Mouse (Mus musculus) kidney, postnatal 10 days (tissue): ENCODE measurements around the gene Zfp14.
A peak's percentile ranks its signal among the peaks of the same experiment; 100 is the strongest.

Source experiments
- DNase-seq: peaks from one replicate; pipeline ENCODE4 v3.0.0; 2021; ENCODE audit warnings: mixed read lengths

Zfp14 gene

DNA sequence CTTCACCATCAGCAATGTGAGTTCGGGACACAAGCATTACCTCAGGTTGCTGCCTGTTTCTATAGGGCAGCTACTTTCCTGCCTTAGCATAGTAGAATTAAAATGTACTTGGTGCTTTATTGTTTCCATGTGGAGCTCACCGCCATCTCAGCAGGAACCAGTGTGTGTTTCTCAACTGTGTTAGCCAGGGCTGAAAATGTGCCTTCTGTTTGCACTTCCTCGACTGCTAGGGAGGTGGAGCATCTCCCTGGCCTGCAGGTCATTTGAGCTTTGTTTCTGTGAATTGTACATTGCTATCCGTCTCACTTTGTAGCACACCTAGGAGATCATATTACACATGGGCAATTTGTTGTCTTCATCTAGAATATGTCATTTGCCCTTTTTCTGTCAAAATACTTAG lies 23.8 kb downstream of the Zfp14 start:
- DNase-seq, result no peak

- no peak for DNase-seq
These were observed 25.8 kb downstream of the Zfp14 start for GRCm38 (mm10) chr7:30025358-30025757.

DNA sequence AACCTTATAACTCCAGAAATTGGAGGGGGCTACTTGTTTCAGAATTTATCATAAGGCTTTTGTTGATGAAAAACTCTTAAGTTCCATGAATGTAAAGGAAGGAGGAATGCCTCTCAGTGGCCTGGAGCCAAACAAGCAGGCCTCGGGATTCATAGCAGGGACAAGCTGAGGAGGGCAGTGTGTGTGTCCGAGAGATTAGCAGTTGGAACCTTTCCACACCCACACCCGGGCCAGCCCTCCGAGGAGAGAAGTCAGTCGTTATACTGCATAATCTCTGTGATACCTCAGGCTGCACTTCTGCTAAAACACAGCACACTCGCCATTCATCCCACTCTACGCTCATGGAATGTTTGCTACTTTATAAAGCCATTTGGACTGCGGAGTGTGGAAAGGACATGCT lies 27.4 kb downstream of the Zfp14 start:
- no peak for DNase-seq

GRCm38 (mm10) chr7:30023324-30023723 lies 27.9 kb downstream of the Zfp14 start:
- no peak for DNase-seq

GRCm38 (mm10) chr7:30019543-30019942 lies 31.6 kb downstream of the Zfp14 start:
- no peak for DNase-seq

GRCm38 (mm10) chr7:30017226-30017625 lies 34.0 kb downstream of the Zfp14 start:
- no peak for DNase-seq

DNA sequence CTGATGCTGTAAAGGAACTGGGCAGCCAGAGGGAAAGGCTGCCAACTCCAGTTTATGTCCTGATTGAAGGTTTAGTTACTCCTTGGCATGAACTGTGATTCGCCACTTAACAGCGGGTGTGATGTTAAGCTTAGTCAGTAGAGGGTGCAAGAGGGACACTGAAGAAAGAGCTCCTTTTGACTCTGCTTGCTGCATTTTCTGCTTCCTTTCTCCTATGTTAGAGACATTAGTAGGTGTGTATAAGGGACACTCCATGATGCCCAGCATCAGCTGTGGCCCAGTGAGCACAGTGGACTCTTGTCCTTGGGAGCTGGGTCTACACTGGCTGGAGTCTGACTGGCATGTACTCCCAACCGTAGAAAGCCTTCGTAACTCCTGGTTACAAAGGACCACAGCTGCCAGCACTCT lies 38.2 kb downstream of the Zfp14 start:
- DNase-seq, result peak; percentile 65

DNA sequence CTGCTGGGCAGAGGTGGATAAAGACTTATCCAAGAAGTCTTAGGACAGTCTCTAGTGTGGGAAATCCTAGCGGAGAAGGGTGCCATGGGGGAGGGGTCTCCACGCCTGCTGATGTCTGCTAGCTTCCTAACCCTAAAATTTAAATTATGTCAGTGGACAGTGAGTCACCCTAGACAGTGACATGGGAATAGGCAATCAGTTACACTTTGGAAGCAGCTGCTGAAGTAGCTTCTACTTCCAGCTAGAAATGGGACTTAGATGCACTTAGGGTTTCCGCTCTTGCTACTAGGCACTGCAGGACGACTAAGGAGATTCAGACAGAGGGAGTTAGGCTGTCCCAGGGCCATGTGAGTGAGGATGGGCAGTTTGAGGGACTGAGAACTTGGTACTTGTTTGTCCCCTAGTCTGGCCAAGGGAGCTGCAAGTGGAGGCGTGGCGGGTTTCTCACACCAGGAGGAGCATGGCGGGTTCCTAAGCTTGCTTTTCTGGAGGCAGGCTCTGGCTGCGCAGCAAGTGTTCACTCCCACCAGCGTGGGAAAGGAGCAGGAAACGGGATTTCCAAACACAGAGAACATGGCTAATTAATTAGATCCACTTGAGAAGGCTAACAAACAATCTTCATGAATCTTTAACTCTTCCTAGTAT lies 40.5 kb downstream of the Zfp14 start:
- peak; percentile 27 for DNase-seq

DNA sequence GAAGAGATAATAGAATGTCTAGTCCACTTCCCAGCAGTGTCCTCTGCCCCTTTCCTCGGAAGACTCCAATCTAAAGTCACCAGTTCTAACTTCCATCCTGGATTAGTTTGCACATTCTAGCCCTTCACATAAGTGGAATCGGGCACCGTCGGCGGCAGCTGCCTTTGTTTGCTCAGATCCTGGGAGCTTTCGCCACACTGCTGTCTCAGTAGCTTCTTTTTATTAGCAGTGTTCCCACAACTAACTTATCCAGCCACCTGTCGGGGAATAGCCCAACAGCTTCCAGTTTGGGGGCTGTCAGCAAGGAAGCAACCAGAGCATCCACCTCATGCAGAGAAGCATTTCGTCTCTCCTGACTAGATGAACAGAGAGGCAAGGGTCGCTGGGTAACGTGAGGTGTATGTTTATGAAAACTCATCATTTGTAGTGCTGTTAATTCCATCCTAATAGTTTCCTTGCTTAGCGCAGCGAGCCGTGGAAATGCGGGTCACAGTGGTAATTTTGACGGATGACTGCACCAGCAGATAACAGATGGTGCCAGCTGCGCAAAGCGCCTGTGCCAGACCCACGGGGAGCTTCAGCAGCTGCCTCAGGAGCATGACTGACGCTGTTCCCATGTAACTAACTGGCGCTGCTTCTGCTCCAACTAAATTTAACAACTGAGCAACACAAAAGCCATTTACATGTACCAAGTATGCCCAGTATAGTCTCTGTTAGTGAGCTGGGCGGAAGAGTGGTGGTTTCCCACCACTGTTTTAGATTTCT lies 41.7 kb downstream of the Zfp14 start:
- DNase-seq, result peak; percentile 45

GRCm38 (mm10) chr7:30008020-30008690 lies 43.0 kb downstream of the Zfp14 start:
- no peak for DNase-seq

DNA sequence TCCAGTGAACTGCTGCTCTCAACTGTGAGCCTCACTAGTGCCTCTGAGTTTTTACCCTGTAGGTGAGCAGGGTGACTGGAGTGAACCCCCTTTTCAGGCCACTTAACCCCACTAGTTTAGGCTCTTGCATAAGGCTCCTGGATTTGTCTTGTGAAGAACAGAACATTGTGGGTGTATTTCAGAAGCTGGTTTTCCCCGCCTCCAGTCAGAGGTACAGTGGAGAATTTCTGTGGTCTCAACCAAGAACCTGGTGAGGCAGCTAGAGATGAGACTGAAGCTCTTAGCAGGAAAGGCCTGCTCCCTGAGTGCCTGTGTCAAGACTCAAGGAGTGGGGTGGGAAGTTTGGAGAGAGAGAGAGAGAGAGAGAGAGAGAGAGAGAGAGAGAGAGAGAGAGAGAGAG lies 43.6 kb downstream of the Zfp14 start:
- DNase-seq, result no peak

GRCm38 (mm10) chr7:30000601-30001000 lies 50.6 kb downstream of the Zfp14 start:
- no peak for DNase-seq

GRCm38 (mm10) chr7:29995134-29995533 lies 56.0 kb downstream of the Zfp14 start:
- DNase-seq, result no peak

- no peak for DNase-seq
These were observed 57.8 kb downstream of the Zfp14 start for GRCm38 (mm10) chr7:29993340-29993739.

DNA sequence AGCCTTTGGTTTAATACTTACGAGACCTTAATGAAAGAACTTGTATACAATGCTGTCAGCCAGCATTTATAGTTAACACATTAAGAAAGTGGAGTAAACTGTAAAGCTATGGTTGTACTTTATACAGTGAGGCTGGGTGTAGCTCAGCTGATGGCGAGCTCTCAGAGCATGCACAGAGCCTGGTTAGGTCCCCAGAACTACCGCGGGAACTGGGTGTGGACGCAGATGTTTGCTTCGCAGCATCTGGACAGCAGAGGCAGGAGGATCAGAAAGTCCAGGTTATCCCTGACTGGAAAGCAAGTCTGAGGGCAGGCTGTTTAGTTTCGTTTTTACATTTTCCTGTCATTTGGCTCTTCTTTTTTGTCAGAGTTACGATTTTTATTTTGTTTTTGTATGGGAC lies 58.5 kb downstream of the Zfp14 start:
- no peak for DNase-seq

GRCm38 (mm10) chr7:29989031-29989430 lies 62.1 kb downstream of the Zfp14 start:
- peak; percentile 43 for DNase-seq

GRCm38 (mm10) chr7:29987551-29987950 lies 63.6 kb downstream of the Zfp14 start:
- no peak for DNase-seq
